Mouse (Mus musculus): ENCODE data around the gene Rffl. TPM values are rescaled to one million over a fixed set of nuclear protein-coding genes. Genes with fewer than 3 reads are reported as not detected.

Rffl gene
- polyA plus RNA-seq, 1 experiment from 2014 or later, result 15.3 TPM

DNA sequence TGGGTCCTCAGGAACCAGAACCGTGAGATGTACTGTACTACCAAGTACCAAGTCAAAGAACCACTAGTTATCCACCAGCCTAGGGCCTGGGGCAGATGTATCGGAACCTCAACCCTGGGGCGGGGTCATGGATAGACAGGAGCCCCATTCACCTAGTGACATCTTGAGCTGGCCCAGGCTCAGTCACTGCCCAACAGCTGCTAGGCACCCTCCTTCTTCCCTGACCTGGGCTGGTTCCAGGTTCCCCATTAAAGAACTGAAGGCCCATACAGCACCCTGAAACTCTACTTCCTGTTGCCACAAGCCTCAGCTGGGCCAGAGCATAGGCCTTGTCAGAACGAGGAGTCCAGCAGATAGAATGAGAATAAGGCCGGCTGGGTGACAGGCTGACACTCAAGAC is 28.7 kb upstream of the Rffl start:
- H3K4me2 ChIP-seq (replicated peaks), result no peak overlapping the region
- H3K27me3 ChIP-seq, result no peaks in the 10 kb centered on the region
- no peaks in the 10 kb centered on the region for H3K9me3 ChIP-seq (replicated peaks)
- no peak for ATAC-seq (ENCODE audit: insufficient number of reproducible peaks, low FRiP score, low TSS enrichment, low read depth)
- 90% methylated on average over 5 of the region's 5 CpGs for WGBS
- H3K4me3 ChIP-seq (replicated peaks), result no peak overlapping the region
- H3K4me1 ChIP-seq, result no peaks in the 10 kb centered on the region
- H3K9ac ChIP-seq, result no peak overlapping the region
- H3K27ac ChIP-seq (replicated peaks), result no peak overlapping the region
- H3K36me3 ChIP-seq, result peaks cover 50% of the 10 kb centered on the region

DNA sequence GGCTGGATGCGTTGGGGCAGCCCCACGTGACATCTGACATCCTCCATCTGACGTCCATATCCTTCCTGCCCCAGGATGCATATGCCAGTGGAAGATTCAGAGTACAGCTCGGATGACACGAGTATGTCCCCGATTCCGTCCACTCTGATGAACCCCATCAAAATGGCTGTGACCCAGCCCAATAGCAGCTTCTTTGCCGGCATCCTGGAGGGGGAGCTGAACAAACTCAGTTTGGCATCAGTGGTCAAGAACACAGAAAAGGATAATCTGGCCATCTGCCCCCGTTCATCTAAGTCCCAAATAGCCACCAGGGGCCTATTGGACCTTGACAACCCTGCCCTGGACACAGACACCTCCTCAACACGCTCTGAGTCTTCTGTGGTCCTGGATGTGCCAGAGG is 26.5 kb upstream of the Rffl start:
- Histone ChIP-seq H3K36me3 (peaks cover 27% of the 10 kb centered on the region), H3K4me1 (no peaks in the 10 kb centered on the region), H3K9me3 (replicated peaks) (no peaks in the 10 kb centered on the region), H3K27me3 (no peaks in the 10 kb centered on the region), H3K27ac (replicated peaks) (no peak overlapping the region), H3K9ac (no peak overlapping the region), H3K4me2 (replicated peaks) (no peak overlapping the region), H3K4me3 (replicated peaks) (no peak overlapping the region)
- 80% methylated on average over 10 of the region's 10 CpGs for WGBS
- ATAC-seq (ENCODE audit: insufficient number of reproducible peaks, low FRiP score, low TSS enrichment, low read depth), result no peak

DNA sequence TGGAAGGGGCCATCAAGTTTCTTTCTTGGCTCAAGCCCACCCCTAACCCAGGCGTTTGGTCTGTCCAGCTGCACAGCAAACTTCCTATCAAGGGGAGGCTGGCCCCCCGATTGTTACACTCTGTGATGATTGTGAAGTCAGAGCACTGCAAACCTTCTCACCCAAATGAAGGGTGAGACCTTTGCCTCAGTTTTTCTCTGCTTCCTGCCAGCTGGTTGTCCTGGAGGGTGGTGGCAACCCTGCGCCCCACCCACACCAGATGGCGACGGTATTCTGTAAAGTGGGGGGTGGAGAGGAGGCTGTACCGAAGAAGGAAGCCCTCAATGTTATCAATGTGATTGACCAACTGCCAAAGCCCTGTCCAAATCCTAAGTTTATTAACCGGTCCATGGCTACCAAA is 20.9 kb upstream of the Rffl start, which contains the start of gene Fndc8:
Fndc8 (plus strand) TSS at position 189 of the 400 bp plus-strand sequence.
- H3K4me1 ChIP-seq, result peaks cover 19% of the 10 kb centered on the region
- no peaks in the 10 kb centered on the region for H3K36me3 ChIP-seq
- no peak within 1 kb of the TSS for H3K9ac ChIP-seq
- 61% methylated on average over 7 of the region's 7 CpGs for WGBS
- ATAC-seq (ENCODE audit: insufficient number of reproducible peaks, low FRiP score, low TSS enrichment, low read depth), result no peak
- peaks cover 6% of the 10 kb centered on the region for H3K27me3 ChIP-seq
- H3K4me3 ChIP-seq (replicated peaks), result no peak within 1 kb of the TSS
- no peak within 1 kb of the TSS for H3K27ac ChIP-seq (replicated peaks)
- no peaks in the 10 kb centered on the region for H3K9me3 ChIP-seq (replicated peaks)
- H3K4me2 ChIP-seq (replicated peaks), result no peak within 1 kb of the TSS

DNA sequence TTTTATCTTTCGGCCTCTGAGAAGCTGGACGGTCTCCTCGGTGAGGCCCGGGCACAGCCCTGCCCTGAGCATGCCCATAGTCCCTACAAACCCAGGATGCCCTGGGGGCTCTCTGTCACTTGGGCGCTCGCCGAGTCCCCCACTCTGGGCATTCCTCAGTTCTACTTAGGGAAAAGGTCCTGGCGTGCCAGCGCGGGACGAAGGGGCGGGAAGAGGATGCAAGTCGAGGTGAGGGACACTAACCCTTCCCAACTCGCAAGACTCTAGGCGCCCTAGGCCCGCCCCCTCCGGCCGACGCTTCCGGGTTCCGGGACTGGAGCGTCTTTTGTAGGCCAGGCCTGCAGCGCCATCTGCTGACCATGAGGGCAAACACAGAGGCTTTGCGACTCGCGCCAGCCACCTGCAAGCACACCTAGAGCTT is 19.3 kb upstream of the Rffl start, which contains the start of gene Rad51d:
Rad51d (minus strand) TSS at position 273 of the 421 bp plus-strand sequence.
- 0 out of 2 replicates have a peak within 1 kb of the TSS, but pooled peaks have one; percentile 18 for H3K27ac ChIP-seq (replicated peaks)
- H3K9ac ChIP-seq, result peak within 1 kb of the TSS; percentile 46
- H3K4me3 ChIP-seq (replicated peaks), result peak within 1 kb of the TSS; percentile 60
- H3K4me1 ChIP-seq, result peaks cover 19% of the 10 kb centered on the region
- peak within 1 kb of the TSS; percentile 71 for H3K4me2 ChIP-seq (replicated peaks)
- H3K27me3 ChIP-seq, result peaks cover 6% of the 10 kb centered on the region
- H3K36me3 ChIP-seq, result no peaks in the 10 kb centered on the region
- peak; percentile 89 for ATAC-seq (ENCODE audit: insufficient number of reproducible peaks, low FRiP score, low TSS enrichment, low read depth)
- WGBS, result 0% methylated on average over 26 of the region's 26 CpGs
- no peaks in the 10 kb centered on the region for H3K9me3 ChIP-seq (replicated peaks)

DNA sequence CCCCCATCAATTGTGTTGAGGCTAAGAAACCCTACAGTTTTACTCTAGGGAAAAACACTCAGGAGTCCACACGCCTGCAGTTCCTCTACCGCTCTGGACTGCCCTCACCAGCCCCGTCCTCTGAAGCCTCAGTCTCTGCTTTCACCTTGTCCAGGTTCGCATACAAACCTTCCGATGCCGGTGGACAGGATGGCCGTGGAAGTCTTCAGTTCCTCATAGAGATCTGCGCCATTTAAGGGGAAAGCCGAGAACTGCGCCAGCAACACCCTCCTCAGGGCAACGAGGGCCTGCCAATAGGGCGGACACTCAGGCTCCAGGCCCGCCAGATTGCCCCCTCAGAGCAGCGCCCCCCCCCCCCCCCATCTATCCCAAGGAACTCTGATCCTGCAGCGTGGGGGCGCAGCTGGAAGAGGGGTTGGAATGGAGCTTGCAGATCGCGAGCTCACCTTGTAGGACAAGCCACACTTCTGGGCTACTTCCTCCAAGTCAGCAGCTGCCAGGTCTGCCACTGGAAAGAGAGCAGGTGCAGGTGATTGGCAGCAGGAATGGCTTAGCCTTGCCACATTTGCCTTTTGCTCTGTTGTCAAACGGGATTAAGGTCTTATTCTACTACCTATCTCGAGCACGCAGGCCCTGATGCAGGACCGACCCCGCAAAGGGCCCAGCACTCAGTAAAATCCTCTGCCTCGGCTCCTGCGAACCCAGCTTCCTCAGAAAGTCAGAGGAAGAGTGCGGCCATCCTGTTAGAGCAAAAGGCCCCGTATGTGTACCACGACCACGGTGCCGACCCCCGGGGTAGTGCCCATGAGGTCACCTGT is 18.7 kb upstream of the Rffl start:
- H3K9me3 ChIP-seq (replicated peaks), result no peaks in the 10 kb centered on the region
- H3K4me1 ChIP-seq, result peaks cover 19% of the 10 kb centered on the region
- H3K4me3 ChIP-seq (replicated peaks), result peak overlapping the region; percentile 60
- peak overlapping the region; percentile 71 for H3K4me2 ChIP-seq (replicated peaks)
- WGBS, result 5% methylated on average over 31 of the region's 31 CpGs
- peaks cover 6% of the 10 kb centered on the region for H3K27me3 ChIP-seq
- peak overlapping the region; percentile 46 for H3K9ac ChIP-seq
- H3K36me3 ChIP-seq, result no peaks in the 10 kb centered on the region
- peak; percentile 40; the same call in 1 of the 2 replicates for ATAC-seq (ENCODE audit: insufficient number of reproducible peaks, low FRiP score, low TSS enrichment, low read depth)
- H3K27ac ChIP-seq (replicated peaks), result 0 out of 2 replicates have a peak overlapping the region, but pooled peaks have one; percentile 18

DNA sequence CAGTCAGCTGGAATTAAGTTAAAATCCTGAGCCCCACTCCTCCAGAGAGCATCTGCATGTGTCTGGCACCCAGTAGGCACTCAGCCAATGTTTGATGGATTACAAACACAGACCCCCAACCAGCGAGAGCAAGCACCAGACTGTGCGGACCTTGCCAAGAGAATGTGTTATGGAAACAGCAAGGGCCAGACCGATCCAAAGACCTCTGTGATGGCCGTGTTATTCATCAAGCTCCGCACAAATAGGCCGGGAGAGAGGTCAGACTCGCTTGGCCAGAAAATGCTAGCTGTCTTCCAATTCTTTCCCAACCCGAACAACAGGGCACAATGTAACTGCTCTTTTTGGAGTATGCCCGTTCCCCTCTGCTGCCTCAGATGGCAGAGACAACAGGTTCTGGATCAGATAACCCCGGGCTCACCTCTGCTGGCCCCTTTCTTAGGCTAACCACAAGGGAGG is 17.5 kb upstream of the Rffl start:
- H3K9me3 ChIP-seq (replicated peaks), result no peaks in the 10 kb centered on the region
- 63% methylated on average over 10 of the region's 10 CpGs for WGBS
- no peak overlapping the region for H3K9ac ChIP-seq
- peaks cover 6% of the 10 kb centered on the region for H3K27me3 ChIP-seq
- H3K4me3 ChIP-seq (replicated peaks), result no peak overlapping the region
- H3K4me1 ChIP-seq, result peaks cover 19% of the 10 kb centered on the region
- H3K27ac ChIP-seq (replicated peaks), result no peak overlapping the region
- ATAC-seq (ENCODE audit: insufficient number of reproducible peaks, low FRiP score, low TSS enrichment, low read depth), result no peak
- H3K36me3 ChIP-seq, result no peaks in the 10 kb centered on the region
- H3K4me2 ChIP-seq (replicated peaks), result no peak overlapping the region

DNA sequence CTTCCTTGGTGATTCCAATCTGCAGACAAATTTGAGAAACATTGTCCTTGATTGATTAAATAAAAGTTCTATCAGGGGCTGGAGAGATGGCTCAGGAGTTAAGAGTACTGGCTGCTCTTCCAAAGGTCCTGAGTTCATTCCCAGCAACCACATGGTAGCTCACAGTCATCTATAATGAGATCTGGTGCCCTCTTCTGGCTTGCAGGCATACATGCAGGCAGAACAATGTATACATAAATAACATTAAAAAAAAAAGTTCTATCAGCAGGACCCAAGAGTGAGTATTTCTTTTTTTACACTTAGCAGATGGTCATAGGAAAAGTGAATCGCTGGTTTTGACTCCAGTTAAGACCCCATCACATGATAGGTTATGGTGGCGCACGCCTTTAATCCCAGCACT is 15.5 kb upstream of the Rffl start:
- Histone ChIP-seq H3K4me1 (peaks cover 19% of the 10 kb centered on the region), H3K4me3 (replicated peaks) (no peak overlapping the region), H3K27me3 (peaks cover 3% of the 10 kb centered on the region), H3K9me3 (replicated peaks) (no peaks in the 10 kb centered on the region), H3K4me2 (replicated peaks) (no peak overlapping the region), H3K27ac (replicated peaks) (no peak overlapping the region), H3K36me3 (0 out of 2 replicates have a peak, but pooled peaks cover 8% of the 10 kb centered on the region), H3K9ac (no peak overlapping the region)
- WGBS, result 85% methylated on average over 3 of the region's 3 CpGs
- no peak for ATAC-seq (ENCODE audit: insufficient number of reproducible peaks, low FRiP score, low TSS enrichment, low read depth)

DNA sequence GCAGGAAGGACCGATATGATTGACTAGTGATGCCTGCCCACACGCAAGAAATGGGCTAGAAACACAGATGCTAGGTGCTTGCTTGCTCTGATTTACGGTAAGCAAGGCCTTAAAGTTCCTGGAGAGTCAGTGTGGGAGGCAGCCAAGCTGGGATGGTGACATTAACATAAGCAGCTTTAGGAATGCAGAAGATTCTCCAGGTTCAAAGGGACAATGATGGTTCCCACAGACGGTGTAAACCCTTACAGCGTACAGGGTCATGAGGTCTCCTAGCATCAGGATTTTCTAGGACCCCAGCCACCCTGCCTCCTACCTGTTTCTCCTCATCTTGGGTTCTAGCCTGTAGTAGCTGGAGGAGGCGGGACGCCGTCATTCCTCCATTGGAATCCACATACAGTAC is 12.2 kb upstream of the Rffl start:
- ATAC-seq (ENCODE audit: insufficient number of reproducible peaks, low FRiP score, low TSS enrichment, low read depth), result no peak
- H3K9me3 ChIP-seq (replicated peaks), result no peaks in the 10 kb centered on the region
- H3K36me3 ChIP-seq, result peaks cover 19% of the 10 kb centered on the region
- H3K27me3 ChIP-seq, result no peaks in the 10 kb centered on the region
- no peak overlapping the region for H3K27ac ChIP-seq (replicated peaks)
- no peak overlapping the region for H3K4me2 ChIP-seq (replicated peaks)
- 65% methylated on average over 8 of the region's 8 CpGs for WGBS
- H3K4me3 ChIP-seq (replicated peaks), result no peak overlapping the region
- no peak overlapping the region for H3K9ac ChIP-seq
- peaks cover 2% of the 10 kb centered on the region; the same call in 1 of the 2 replicates for H3K4me1 ChIP-seq

DNA sequence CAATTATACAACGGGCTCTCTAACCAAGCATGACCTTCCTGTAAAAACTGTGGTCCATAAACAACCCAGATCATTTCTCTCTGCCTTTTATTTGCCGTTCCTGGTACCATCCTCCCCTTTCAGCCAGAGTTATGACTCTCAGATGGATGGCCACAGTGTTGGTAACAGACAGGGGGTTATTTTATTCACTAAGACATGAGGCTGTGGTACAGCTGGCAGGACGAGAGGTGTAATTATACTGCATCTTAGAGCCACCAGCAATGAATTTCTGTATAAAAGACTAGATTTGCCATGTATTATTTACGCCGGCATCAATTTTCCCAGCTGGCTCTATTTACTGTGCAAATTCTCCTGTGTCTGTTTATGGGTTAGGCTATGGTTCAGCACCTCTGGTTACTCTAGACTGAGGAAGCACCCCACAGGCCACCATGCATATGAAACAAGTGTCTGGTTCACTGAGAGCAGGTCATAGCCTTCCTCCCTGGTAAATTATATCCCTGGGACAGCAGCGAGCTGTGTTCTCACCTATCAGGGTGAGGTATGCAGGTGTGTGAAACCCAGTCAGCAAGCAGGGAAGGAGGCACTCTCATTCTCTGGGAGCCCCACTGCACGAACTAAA is 6.8 kb upstream of the Rffl start:
- Histone ChIP-seq H3K9me3 (replicated peaks) (no peaks in the 10 kb centered on the region), H3K27ac (replicated peaks) (no peak overlapping the region), H3K36me3 (peaks cover 15% of the 10 kb centered on the region), H3K9ac (no peak overlapping the region), H3K4me2 (replicated peaks) (no peak overlapping the region), H3K4me1 (no peaks in the 10 kb centered on the region), H3K4me3 (replicated peaks) (no peak overlapping the region), H3K27me3 (no peaks in the 10 kb centered on the region)
- ATAC-seq (ENCODE audit: insufficient number of reproducible peaks, low FRiP score, low TSS enrichment, low read depth), result no peak
- WGBS, result 76% methylated on average over 7 of the region's 7 CpGs

DNA sequence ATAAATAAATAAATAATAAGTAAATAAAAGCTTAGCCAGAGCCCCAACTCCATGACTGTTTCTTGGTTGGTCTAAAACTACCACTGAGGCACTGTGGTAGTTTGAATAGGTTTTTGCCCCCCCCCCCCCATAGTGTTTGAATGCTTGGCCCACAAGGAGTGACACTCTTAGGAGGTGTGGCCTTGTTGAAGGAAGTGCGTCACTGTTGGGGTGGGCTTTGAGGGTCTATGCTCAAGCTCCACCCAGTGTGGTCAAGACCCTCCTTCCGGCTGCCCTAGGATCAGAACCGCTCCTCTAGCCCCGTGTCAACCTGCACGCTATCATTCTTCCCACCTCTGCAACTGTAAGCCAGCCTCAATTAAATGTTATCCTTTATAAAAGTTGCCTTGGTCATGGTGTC is 4.6 kb upstream of the Rffl start:
- H3K4me1 ChIP-seq, result no peaks in the 10 kb centered on the region

DNA sequence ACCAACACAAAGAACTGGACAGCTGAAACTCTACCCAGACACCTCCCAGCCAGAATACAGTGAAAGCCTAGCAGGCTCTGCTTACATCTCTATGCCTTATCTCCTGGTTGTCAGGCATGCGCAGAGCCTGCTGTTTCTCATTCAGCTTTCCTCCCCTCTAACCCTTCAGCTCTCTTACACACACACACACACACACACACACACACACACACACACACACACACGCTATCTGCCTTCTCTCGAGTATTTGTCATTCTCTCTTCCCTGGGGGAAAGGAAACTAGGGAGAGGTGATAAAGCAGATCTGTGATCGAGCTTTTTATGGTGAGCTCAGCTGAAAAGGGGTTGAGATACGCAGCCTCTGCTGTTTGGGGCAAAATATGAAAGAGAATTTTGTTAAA is 3.9 kb upstream of the Rffl start:
- no peak for ATAC-seq (ENCODE audit: insufficient number of reproducible peaks, low FRiP score, low TSS enrichment, low read depth)
- WGBS, result 78% methylated on average over 5 of the region's 5 CpGs
- H3K9ac ChIP-seq, result no peak overlapping the region

More for the DNA sequence above, 4.6 kb upstream of the Rffl start:
- Histone ChIP-seq H3K9me3 (replicated peaks) (no peaks in the 10 kb centered on the region), H3K4me2 (replicated peaks) (no peak overlapping the region), H3K27me3 (no peaks in the 10 kb centered on the region), H3K4me3 (replicated peaks) (no peak overlapping the region), H3K27ac (replicated peaks) (no peak overlapping the region), H3K36me3 (peaks cover 11% of the 10 kb centered on the region), H3K9ac (no peak overlapping the region)
- WGBS, result 87% methylated on average over 5 of the region's 5 CpGs
- ATAC-seq (ENCODE audit: insufficient number of reproducible peaks, low FRiP score, low TSS enrichment, low read depth), result no peak

More for the DNA sequence above, 3.9 kb upstream of the Rffl start:
- Histone ChIP-seq H3K4me2 (replicated peaks) (no peak overlapping the region), H3K27me3 (no peaks in the 10 kb centered on the region), H3K36me3 (peaks cover 9% of the 10 kb centered on the region), H3K4me1 (0 out of 2 replicates have a peak, but pooled peaks cover 2% of the 10 kb centered on the region), H3K9me3 (replicated peaks) (no peaks in the 10 kb centered on the region), H3K27ac (replicated peaks) (no peak overlapping the region), H3K4me3 (replicated peaks) (no peak overlapping the region)

Measured in embryonic facial prominence, embryonic 15.5 days (tissue).